Mouse (Mus musculus) kidney, adult 2 months (tissue): Measurements from ENCODE around the gene Gm11985. TPM values are rescaled to one million over a fixed set of nuclear protein-coding genes. Genes with fewer than 3 reads are reported as not detected.

Experiments used
- DNase-seq: peaks from one replicate; pipeline ENCODE4 v3.0.0; 2021
- H3K27ac ChIP-seq: fragments of 200-500 bp; 2 replicates; pipeline ENCODE4 v1.5.1; 2012; ENCODE audit warnings: low read depth, low read length, control low read depth, inconsistent platforms; ENCODE audit not compliant: insufficient read depth
- H3K27me3 ChIP-seq: fragments of 200-500 bp; replicated peaks from 2 replicates; pipeline ENCODE4 v1.6.1; 2012; ENCODE audit warnings: mild to moderate bottlenecking, moderate library complexity, low read length, inconsistent platforms; ENCODE audit not compliant: control insufficient read depth, insufficient read depth
- H3K36me3 ChIP-seq: fragments of 200-500 bp; 2 replicates; pipeline ENCODE4 v1.6.1; 2012; ENCODE audit warnings: mild to moderate bottlenecking, moderate library complexity, low read length, inconsistent platforms; ENCODE audit not compliant: control insufficient read depth, insufficient read depth
- H3K4me1 ChIP-seq: fragments of 200-500 bp; 2 replicates; pipeline ENCODE4 v1.6.1; 2011; ENCODE audit warnings: low read length; ENCODE audit not compliant: control insufficient read depth, insufficient read depth
- H3K4me3 ChIP-seq: fragments of 200-500 bp; 2 replicates; pipeline ENCODE4 v1.5.1; 2011; ENCODE audit warnings: mild to moderate bottlenecking, low read depth, low read length, control low read depth; ENCODE audit not compliant: insufficient read depth
- CTCF ChIP-seq: fragments of 200-500 bp; conservative IDR thresholded peaks from 2 replicates; pipeline ENCODE4 v1.5.1; 2011; ENCODE audit warnings: low read depth, mild to moderate bottlenecking, control low read depth, low read length, moderate library complexity, mixed read lengths; ENCODE audit not compliant: insufficient read depth, insufficient read length
- POLR2A ChIP-seq: fragments of 200-500 bp; IDR thresholded peaks from one replicate; pipeline ENCODE4 v1.6.1; 2011; ENCODE audit warnings: low read depth, low read length, control low read depth
- WGBS: fragments of 180-500 bp; shearing (Covaris S2); methylation state at CpG from one replicate; pipeline ENCODE4 v1.1.7; 2018; 5-methylcytosine and 5-hydroxymethylcytosine counted together
- polyA plus RNA-seq: library from polyadenylated mRNA; depleted of rRNA; stranded (reverse); fragments of >200 nt; gene quantifications from 2 replicates; pipeline ENCODE4 v1.2.3, GENCODE M21; 2012

Gm11985 gene
- polyA plus RNA-seq, 1 experiment: not detected

- no peak overlapping the region for H3K4me3 ChIP-seq
- TF ChIP-seq CTCF: no peak
- TF ChIP-seq POLR2A: no peak
- H3K36me3 ChIP-seq: no peaks in the 10 kb centered on the region
- H3K27ac ChIP-seq: no peak overlapping the region
- no peaks in the 10 kb centered on the region for H3K4me1 ChIP-seq
- no peaks in the 10 kb centered on the region for H3K27me3 ChIP-seq
- no peak for DNase-seq
- WGBS: 62% methylated on average over 4 of the region's 4 CpGs
Observed at GRCm38 (mm10) chr11:7145221-7145620, 43.1 kb downstream of the Gm11985 start.

- H3K4me3 ChIP-seq: no peak overlapping the region
- H3K4me1 ChIP-seq: no peaks in the 10 kb centered on the region
- H3K36me3 ChIP-seq: no peaks in the 10 kb centered on the region
- no peak overlapping the region for H3K27ac ChIP-seq
- DNase-seq: peak; percentile 67
- WGBS: 85% methylated on average over 11 of the region's 11 CpGs
- TF ChIP-seq POLR2A: no peak
- TF ChIP-seq CTCF: peak; percentile 69
- no peaks in the 10 kb centered on the region for H3K27me3 ChIP-seq
Observed at GRCm38 (mm10) chr11:7144369-7144768, 44.0 kb downstream of the Gm11985 start.

GRCm38 (mm10) chr11:7142725-7143124 lies 45.6 kb downstream of the Gm11985 start:
- TF ChIP-seq CTCF: no peak
- no peak for TF ChIP-seq POLR2A
- Histone ChIP-seq H3K27me3 (no peaks in the 10 kb centered on the region), H3K27ac (no peak overlapping the region), H3K4me1 (no peaks in the 10 kb centered on the region), H3K4me3 (no peak overlapping the region), H3K36me3 (no peaks in the 10 kb centered on the region)
- 38% methylated on average over 3 of the region's 3 CpGs for WGBS
- peak; percentile 69 for DNase-seq

- Histone ChIP-seq H3K36me3 (no peaks in the 10 kb centered on the region), H3K27ac (no peak overlapping the region), H3K4me3 (no peak overlapping the region), H3K4me1 (no peaks in the 10 kb centered on the region; the same call in 1 of the 2 replicates), H3K27me3 (no peaks in the 10 kb centered on the region)
- TF ChIP-seq CTCF (peak; percentile 81), POLR2A (no peak)
- WGBS: 96% methylated on average over 3 of the region's 3 CpGs
- DNase-seq: peak; percentile 59
Observed at GRCm38 (mm10) chr11:7140449-7140848, 47.9 kb downstream of the Gm11985 start.

GRCm38 (mm10) chr11:7138370-7138769 lies 50.0 kb downstream of the Gm11985 start:
- Histone ChIP-seq H3K4me1 (no peaks in the 10 kb centered on the region; the same call in 1 of the 2 replicates), H3K27me3 (no peaks in the 10 kb centered on the region), H3K4me3 (no peak overlapping the region), H3K36me3 (no peaks in the 10 kb centered on the region), H3K27ac (no peak overlapping the region)
- no peak for TF ChIP-seq POLR2A
- no peak for TF ChIP-seq CTCF
- DNase-seq: no peak
- 93% methylated on average over 8 of the region's 8 CpGs for WGBS

- no peak overlapping the region for H3K4me3 ChIP-seq
- H3K36me3 ChIP-seq: no peaks in the 10 kb centered on the region
- H3K27me3 ChIP-seq: no peaks in the 10 kb centered on the region
- DNase-seq: no peak
- H3K4me1 ChIP-seq: no peaks in the 10 kb centered on the region; the same call in 1 of the 2 replicates
- H3K27ac ChIP-seq: no peak overlapping the region
- TF ChIP-seq POLR2A (no peak), CTCF (no peak)
- WGBS: 96% methylated on average over 5 of the region's 5 CpGs
Observed at GRCm38 (mm10) chr11:7136246-7136855, 52.0 kb downstream of the Gm11985 start.

- TF ChIP-seq CTCF: no peak
- no peak for TF ChIP-seq POLR2A
- H3K4me1 ChIP-seq: no peaks in the 10 kb centered on the region; the same call in 1 of the 2 replicates
- no peak overlapping the region for H3K4me3 ChIP-seq
- H3K27ac ChIP-seq: no peak overlapping the region
- no peaks in the 10 kb centered on the region for H3K27me3 ChIP-seq
- no peaks in the 10 kb centered on the region for H3K36me3 ChIP-seq
- DNase-seq: peak; percentile 78
- WGBS: 56% methylated on average over 9 of the region's 9 CpGs
Observed at GRCm38 (mm10) chr11:7135763-7136162, 52.6 kb downstream of the Gm11985 start.
